Mouse (Mus musculus): ENCODE results near the gene Tmem143.

DNA sequence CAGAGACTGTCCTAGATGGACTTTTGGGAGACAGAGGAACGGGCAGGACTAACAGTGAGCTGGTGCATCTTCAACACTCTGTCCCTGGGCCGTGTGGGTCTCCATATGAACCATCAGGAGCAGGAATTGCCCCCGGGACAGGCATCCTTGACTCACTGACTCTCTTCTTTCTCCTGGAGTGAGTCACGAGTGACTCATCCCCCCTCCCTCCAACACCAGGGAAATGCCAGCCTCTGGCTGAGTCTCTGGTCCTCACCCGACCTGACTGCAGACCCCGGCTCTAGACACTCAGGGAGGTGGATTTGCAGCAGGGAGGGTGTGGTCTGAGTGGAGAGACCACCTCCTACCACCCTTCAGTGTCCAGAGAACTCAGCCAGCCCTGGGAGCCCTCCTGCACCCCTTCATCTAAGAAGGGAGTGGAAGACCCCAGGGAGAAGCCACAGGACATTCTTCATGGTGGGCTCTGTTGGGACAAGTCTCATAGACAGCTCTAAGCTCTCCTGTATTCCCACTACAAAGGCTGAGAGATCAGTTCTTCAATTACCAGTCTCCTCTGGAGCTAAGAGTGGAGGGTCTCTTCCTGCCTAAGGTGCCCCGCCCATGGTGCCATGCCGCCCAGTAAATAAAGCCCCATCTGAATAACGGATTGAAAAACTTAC is 24.0 kb downstream of the Tmem143 start:
- no peak for TF ChIP-seq POLR2A (IDR thresholded peaks at IDR 0.05; ENCODE audit: borderline replicate concordance, extremely low read depth, low read depth, low read length)
- no peak for TF ChIP-seq CTCF (IDR thresholded peaks at IDR 0.05; ENCODE audit: insufficient read depth, low read length)

All from lung, adult 2 months (tissue).